Mouse (Mus musculus) G1E (cell line): Measurements from ENCODE around the gene Eif4ebp2.

Source experiments
- CTCF ChIP-seq: IDR thresholded peaks from 2 replicates; pipeline ENCODE4 v1.5.1; 2012; ENCODE audit warnings: low read depth, low read length, inconsistent platforms, mixed read lengths
- GATA1 ChIP-seq: IDR thresholded peaks from 2 replicates; pipeline ENCODE4 v1.6.1; 2012; ENCODE audit warnings: borderline replicate concordance, low read length, inconsistent platforms, mixed read lengths
- POLR2AphosphoS5 ChIP-seq: IDR thresholded peaks from 2 replicates; pipeline ENCODE4 v1.6.1; 2012; ENCODE audit warnings: low read depth, low read length, inconsistent platforms; ENCODE audit not compliant: insufficient replicate concordance
- TAL1 ChIP-seq: conservative IDR thresholded peaks from 2 replicates; pipeline ENCODE4 v1.6.1; 2012; ENCODE audit warnings: low read depth, low read length, inconsistent platforms, mixed read lengths

DNA sequence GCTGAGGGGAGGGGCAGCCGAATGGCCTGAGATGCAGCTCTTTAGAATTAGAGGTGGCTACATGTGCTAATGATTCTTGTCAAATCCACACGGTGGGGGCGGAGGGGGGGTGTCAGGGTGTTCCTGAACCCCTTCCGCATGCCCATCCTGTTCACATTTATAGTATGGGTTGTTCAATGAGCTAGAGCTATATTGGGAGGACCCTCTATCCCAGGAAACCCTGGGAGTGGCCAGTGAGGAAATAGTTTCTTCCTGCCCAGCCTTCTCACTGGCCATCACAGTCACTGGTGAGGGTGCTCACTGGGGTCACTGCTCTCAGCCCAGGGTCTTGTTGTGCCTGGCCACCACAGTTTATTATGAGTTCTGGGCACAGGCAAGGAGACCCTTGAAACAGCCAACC, 32.5 kb downstream of the Eif4ebp2 start:
- TF ChIP-seq CTCF: no peak
- no peak for TF ChIP-seq TAL1
- TF ChIP-seq POLR2AphosphoS5: no peak
- TF ChIP-seq GATA1: no peak
